26 mouse cellular contexts compared by ENCODE assay signal in genomic region chr5:108043908-108044307, GRCm38 (mm10). TPM values are rescaled to one million over a fixed set of nuclear protein-coding genes. Genes with fewer than 3 reads are reported as not detected.
DNase-seq lines count a peak whose midpoint lies in the region; ATAC-seq and TF ChIP-seq lines count a peak whose summit lies in the region.
"Had no signal": no experiment of that assay in that cellular context is flagged by ENCODE, and none has a peak within 500 bp of the region (broad histone marks: within the 10 kb centered on the region; RNA-seq: fewer than 3 reads in every experiment).

No protein-coding gene starts in this region.

- no peak for TF ChIP-seq CTCF in ES-Bruce4 (IDR thresholded peaks at IDR 0.05; ENCODE audit: low read depth, low read length)

- H3K4me3 ChIP-seq in embryonic facial prominence, embryonic 11.5 days (ENCODE audit: low read depth, low read length): no peak overlapping the region
- no peak overlapping the region for H3K4me3 ChIP-seq in embryonic facial prominence, embryonic 10.5 days
- no peak overlapping the region for H3K4me3 ChIP-seq in midbrain, embryonic 11.5 days (ENCODE audit: low read depth, low read length)
- H3K4me3 ChIP-seq in midbrain, embryonic 13.5 days (replicated peaks): no peak overlapping the region
- H3K4me3 ChIP-seq in ES-Bruce4 (ENCODE audit: low read depth, low read length): no peak overlapping the region
- H3K4me3 ChIP-seq: embryonic facial prominence, embryonic 13.5 days; forebrain, embryonic 10.5 days; forebrain, embryonic 12.5 days had no signal

- no peak overlapping the region for H3K27ac ChIP-seq in embryonic facial prominence, embryonic 11.5 days (replicated peaks; ENCODE audit: low read depth, low read length)
- H3K27ac ChIP-seq in embryonic facial prominence, embryonic 10.5 days (replicated peaks): no peak overlapping the region
- no peak overlapping the region for H3K27ac ChIP-seq in midbrain, embryonic 11.5 days (ENCODE audit: low read depth, low read length)
- no peak overlapping the region for H3K27ac ChIP-seq in midbrain, embryonic 13.5 days
- H3K27ac ChIP-seq in ES-Bruce4 (ENCODE audit: insufficient read depth, low read length): peak overlapping the region; percentile 54
- H3K27ac ChIP-seq: embryonic facial prominence, embryonic 13.5 days; forebrain, embryonic 10.5 days; forebrain, embryonic 12.5 days had no signal

- TF ChIP-seq EP300 in ES-Bruce4 (IDR thresholded peaks at IDR 0.05; ENCODE audit: insufficient read depth, low read depth, low read length): no peak

- H3K4me1 ChIP-seq in embryonic facial prominence, embryonic 11.5 days (ENCODE audit: control insufficient read depth, insufficient read depth, low read length): no peaks in the 10 kb centered on the region
- H3K4me1 ChIP-seq in embryonic facial prominence, embryonic 10.5 days: peaks cover 12% of the 10 kb centered on the region
- no peaks in the 10 kb centered on the region for H3K4me1 ChIP-seq in midbrain, embryonic 11.5 days (ENCODE audit: control insufficient read depth, insufficient read depth, low read length)
- no peaks in the 10 kb centered on the region for H3K4me1 ChIP-seq in midbrain, embryonic 13.5 days (replicated peaks)
- H3K4me1 ChIP-seq in ES-Bruce4 (ENCODE audit: control insufficient read depth, insufficient read depth, low read length): peaks cover 4% of the 10 kb centered on the region
- H3K4me1 ChIP-seq: forebrain, embryonic 10.5 days; forebrain, embryonic 12.5 days had no signal

- no peak for TF ChIP-seq POLR2A in ES-Bruce4 (IDR thresholded peaks at IDR 0.05; ENCODE audit: insufficient read depth, low read length)

- no peaks in the 10 kb centered on the region for H3K9me3 ChIP-seq in embryonic facial prominence, embryonic 11.5 days (replicated peaks; ENCODE audit: control insufficient read depth, low read length)
- no peaks in the 10 kb centered on the region for H3K9me3 ChIP-seq in embryonic facial prominence, embryonic 10.5 days
- H3K9me3 ChIP-seq in midbrain, embryonic 11.5 days (ENCODE audit: control insufficient read depth, low read length): no peaks in the 10 kb centered on the region
- H3K9me3 ChIP-seq in midbrain, embryonic 13.5 days: no peaks in the 10 kb centered on the region
- no peaks in the 10 kb centered on the region for H3K9me3 ChIP-seq in ES-Bruce4 (replicated peaks; ENCODE audit: control insufficient read depth, insufficient read depth, low read length, poor library complexity, severe bottlenecking)
- H3K9me3 ChIP-seq: embryonic facial prominence, embryonic 13.5 days; forebrain, embryonic 10.5 days; forebrain, embryonic 12.5 days had no signal

- no peaks in the 10 kb centered on the region for H3K27me3 ChIP-seq in embryonic facial prominence, embryonic 11.5 days (ENCODE audit: control insufficient read depth, insufficient read depth, low read length)
- no peaks in the 10 kb centered on the region for H3K27me3 ChIP-seq in embryonic facial prominence, embryonic 10.5 days (replicated peaks; ENCODE audit: low read depth, poor library complexity, severe bottlenecking)
- no peaks in the 10 kb centered on the region for H3K27me3 ChIP-seq in midbrain, embryonic 11.5 days (ENCODE audit: control insufficient read depth, insufficient read depth, low read length)
- no peaks in the 10 kb centered on the region for H3K27me3 ChIP-seq in midbrain, embryonic 13.5 days
- no peaks in the 10 kb centered on the region for H3K27me3 ChIP-seq in ES-Bruce4 (ENCODE audit: control insufficient read depth, insufficient read depth, low read length, poor library complexity, severe bottlenecking)
- H3K27me3 ChIP-seq: CH12.LX; embryonic facial prominence, embryonic 13.5 days had no signal

- ATAC-seq in embryonic facial prominence, embryonic 11.5 days (replicated peaks; ENCODE audit: insufficient number of reproducible peaks, low FRiP score, low TSS enrichment, low read depth): no peak
- no peak for ATAC-seq in midbrain, embryonic 11.5 days (ENCODE audit: low FRiP score)
- no peak for ATAC-seq in midbrain, embryonic 13.5 days
- ATAC-seq: CD4-positive, CD25-positive, alpha-beta regulatory T cell, adult 4 months; forebrain, embryonic 14.5 days; forebrain, embryonic 16.5 days had no signal

- 54% methylated on average over 1 of the region's 1 CpGs for WGBS in embryonic facial prominence, embryonic 11.5 days
- 44% methylated on average over 1 of the region's 1 CpGs for WGBS in embryonic facial prominence, embryonic 10.5 days
- 73% methylated on average over 1 of the region's 1 CpGs for WGBS in midbrain, embryonic 11.5 days
- WGBS in midbrain, embryonic 13.5 days: 85% methylated on average over 1 of the region's 1 CpGs

- no peak overlapping the region for H3K4me2 ChIP-seq in embryonic facial prominence, embryonic 11.5 days (ENCODE audit: low read depth, low read length)
- no peak overlapping the region for H3K4me2 ChIP-seq in midbrain, embryonic 11.5 days
- H3K4me2 ChIP-seq in midbrain, embryonic 13.5 days (replicated peaks): no peak overlapping the region
- H3K4me2 ChIP-seq: embryonic facial prominence, embryonic 13.5 days; forebrain, embryonic 12.5 days had no signal

- H3K36me3 ChIP-seq in embryonic facial prominence, embryonic 11.5 days (replicated peaks; ENCODE audit: control insufficient read depth, insufficient read depth, low read depth, low read length): no peaks in the 10 kb centered on the region
- no peaks in the 10 kb centered on the region for H3K36me3 ChIP-seq in embryonic facial prominence, embryonic 10.5 days (replicated peaks)
- H3K36me3 ChIP-seq in midbrain, embryonic 11.5 days (ENCODE audit: control insufficient read depth, insufficient read depth, low read length): no peaks in the 10 kb centered on the region
- no peaks in the 10 kb centered on the region for H3K36me3 ChIP-seq in midbrain, embryonic 13.5 days
- no peaks in the 10 kb centered on the region for H3K36me3 ChIP-seq in ES-Bruce4 (ENCODE audit: control insufficient read depth, insufficient read depth, low read length, poor library complexity, severe bottlenecking)
- H3K36me3 ChIP-seq: embryonic facial prominence, embryonic 13.5 days; forebrain, embryonic 10.5 days; forebrain, embryonic 12.5 days had no signal

- peak; percentile 11 for DNase-seq in embryonic facial prominence, embryonic 11.5 days (ENCODE audit: low spot score)
- no peak for DNase-seq in embryonic facial prominence, embryonic 10.5 days (ENCODE audit: low spot score)
- peak; percentile 71 for DNase-seq in midbrain, embryonic 11.5 days (ENCODE audit: low spot score, missing footprints)
- DNase-seq in ZHBTc4 (ENCODE audit: low read depth, low spot score): peak; percentile 52
- DNase-seq in kidney, adult 18-20 months: no peak
- DNase-seq in spleen, postnatal 4 days (ENCODE audit: low spot score in 2 of 2): no peak
- DNase-seq: adrenal gland, adult 2 months; adrenal gland, postnatal 10 days; adrenal gland, postnatal 25 days; B cell, adult 2 months; cerebellum, adult 11 months; cerebellum, adult 18-20 months; cerebellum, adult 8-10 months; cerebellum, adult 9-11 months; cerebellum, postnatal 14 days; cerebellum, postnatal 36 days; embryo, embryonic 11 days had no signal

- H3K9ac ChIP-seq in embryonic facial prominence, embryonic 11.5 days (replicated peaks; ENCODE audit: low read length): no peak overlapping the region
- H3K9ac ChIP-seq in midbrain, embryonic 11.5 days (ENCODE audit: low read length): no peak overlapping the region
- H3K9ac ChIP-seq in midbrain, embryonic 13.5 days (replicated peaks): no peak overlapping the region
- H3K9ac ChIP-seq in ES-Bruce4 (ENCODE audit: low read depth, poor library complexity, severe bottlenecking): peak overlapping the region; percentile 2; the same call in 1 of the 2 replicates
- H3K9ac ChIP-seq: embryonic facial prominence, embryonic 13.5 days; forebrain, embryonic 12.5 days had no signal

RNA-seq across cellular contexts. Expression of gene Mtf2, which starts 21.6 kb away (rescaled TPM):
- 160 and 164 TPM in 2 replicates for polyA plus RNA-seq in embryonic facial prominence, embryonic 11.5 days (2014; fragmentation: Nextera tagmentation; extraction: Ambion mirVana)
- 182 and 183 TPM in 2 replicates for polyA plus RNA-seq in embryonic facial prominence, embryonic 10.5 days (2016; fragmentation: Nextera tagmentation; extraction: Ambion mirVana)
- 124 and 139 TPM in 2 replicates for polyA plus RNA-seq in midbrain, embryonic 11.5 days (2014; fragmentation: Nextera tagmentation; extraction: Ambion mirVana)
- 140 and 146 TPM in 2 replicates for polyA plus RNA-seq in midbrain, embryonic 13.5 days (2015; fragmentation: Nextera tagmentation; extraction: Ambion mirVana)
- polyA plus RNA-seq in ES-Bruce4 (2011; ENCODE audit: insufficient read depth, insufficient read length, low read depth, missing spikeins): 216 and 257 TPM in 2 replicates

RNA-seq across cellular contexts. Expression of gene Fam69a, which starts 57.0 kb away (rescaled TPM):
- 22.1 and 24.3 TPM in 2 replicates for polyA plus RNA-seq in embryonic facial prominence, embryonic 11.5 days (2014; fragmentation: Nextera tagmentation; extraction: Ambion mirVana)
- 16.5 and 16.7 TPM in 2 replicates for polyA plus RNA-seq in embryonic facial prominence, embryonic 10.5 days (2016; fragmentation: Nextera tagmentation; extraction: Ambion mirVana)
- 22.9 and 25.1 TPM in 2 replicates for polyA plus RNA-seq in midbrain, embryonic 11.5 days (2014; fragmentation: Nextera tagmentation; extraction: Ambion mirVana)
- polyA plus RNA-seq in midbrain, embryonic 13.5 days (2015; fragmentation: Nextera tagmentation; extraction: Ambion mirVana): 36.0 and 38.7 TPM in 2 replicates
- 7.8 and 8.9 TPM in 2 replicates for polyA plus RNA-seq in ES-Bruce4 (2011; ENCODE audit: insufficient read depth, insufficient read length, low read depth, missing spikeins)

Comparison
In these comparisons a context has a peak if more than half of its experiments do, and no peak if none do; other contexts are left out.
1. DNase-seq: peak in embryonic facial prominence, embryonic 11.5 days (single experiment), midbrain, embryonic 11.5 days (single experiment) and ZHBTc4 (single experiment); none in embryonic facial prominence, embryonic 10.5 days (single experiment), kidney, adult 18-20 months (single experiment) and spleen, postnatal 4 days (0 of 2).